Mouse (Mus musculus): ENCODE measurements at regions not wholly inside any gene's neighbourhood (a gene's known extent, or its start where the extent isn't known, plus 50 kb on each side); places are given as distances from the start of the nearest gene placed in this dataset.
"Not testable (repeated sequence)": the region's sequence is repeated elsewhere in the genome, so short reads cannot be mapped to it uniquely, and the experiment has no call there.

DNA sequence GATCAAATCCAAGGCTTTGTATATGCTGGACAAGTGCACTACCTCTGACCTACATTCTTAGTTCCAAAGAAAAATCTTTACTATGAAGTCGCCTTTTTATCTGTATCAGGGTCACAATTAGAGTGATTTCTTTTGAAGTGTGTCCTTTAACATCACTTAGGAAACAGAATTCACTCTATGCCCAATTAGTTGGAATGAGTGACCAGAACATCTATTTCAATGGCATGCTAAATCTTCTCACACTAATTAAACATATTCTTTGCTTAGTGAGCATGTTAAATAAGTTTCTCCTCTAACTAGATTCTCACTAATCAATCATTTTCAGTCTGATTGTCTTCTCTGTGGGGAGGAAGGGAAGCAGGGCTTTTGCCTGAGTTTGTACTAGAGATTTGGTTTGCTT, 84.9 kb downstream of the Arl6ip6 start:
- no peak for DNase-seq (ENCODE audit: low spot score in 2 of 2)

DNA sequence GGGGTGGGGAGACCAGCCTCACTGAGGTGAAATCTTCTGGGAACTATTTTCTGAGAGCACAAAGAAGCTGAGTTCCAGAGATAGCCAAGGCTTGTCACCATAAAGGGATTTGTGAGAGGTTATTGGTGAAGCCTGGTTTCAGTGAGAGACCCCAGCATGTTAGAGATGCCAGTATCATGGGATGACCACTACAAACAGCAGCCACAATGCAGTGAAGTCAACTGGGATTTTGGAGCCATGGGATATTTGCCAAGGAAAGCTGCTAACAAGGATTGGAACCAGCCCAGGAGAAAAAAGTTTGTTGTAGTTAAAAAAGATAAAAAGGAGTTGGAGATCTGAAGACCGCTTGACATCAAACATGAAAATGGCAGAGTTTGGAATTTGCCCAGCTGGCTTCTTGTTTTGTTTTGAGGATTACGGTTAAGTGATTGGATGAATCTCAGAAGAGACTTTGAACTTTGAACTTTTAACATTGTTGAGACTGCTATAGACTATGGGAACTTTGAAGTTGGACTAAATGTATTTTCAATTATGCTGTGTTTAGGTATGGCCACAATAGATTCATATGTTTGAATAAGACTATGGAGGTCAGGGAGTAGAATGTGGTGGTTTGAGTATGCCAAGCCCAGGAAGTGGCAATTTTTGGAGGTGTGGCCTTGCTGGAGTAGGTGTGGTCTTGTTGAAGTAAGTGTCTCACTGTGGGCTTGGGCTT, 110.3 kb downstream of the Arl6ip6 start:
- no peak for DNase-seq (ENCODE audit: low spot score in 2 of 2)

GRCm38 (mm10) chr2:53330680-53331079, 139.2 kb downstream of the Arl6ip6 start:
- peak; percentile 37 to 60 for DNase-seq (ENCODE audit: low spot score in 2 of 2)

DNA sequence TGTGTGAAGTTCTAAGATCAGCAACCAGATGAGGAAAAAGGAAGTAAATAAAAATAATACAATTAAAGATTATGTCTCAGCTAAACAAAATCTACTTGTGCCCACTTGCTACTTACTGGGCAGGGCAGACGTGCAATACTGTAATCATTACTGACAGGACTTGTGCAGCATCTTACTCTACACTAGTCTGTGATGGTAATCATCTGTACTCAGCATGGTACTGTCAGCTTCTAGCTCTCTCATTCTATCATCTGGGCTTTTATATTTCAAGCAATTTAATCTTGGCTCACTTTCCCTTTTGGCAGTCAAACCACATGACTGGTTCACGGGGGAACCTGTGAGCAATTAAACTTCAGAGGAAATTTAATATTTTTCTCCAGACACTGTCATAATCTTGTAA, 167.5 kb downstream of the Arl6ip6 start:
- DNase-seq (ENCODE audit: low spot score in 2 of 2), result no peak

- peak in 1 of 2 experiments; percentile 18 for DNase-seq (ENCODE audit: low spot score in 2 of 2)
Observed at GRCm38 (mm10) chr2:53382348-53382747, 190.8 kb downstream of the Arl6ip6 start.

- DNase-seq (ENCODE audit: low spot score in 2 of 2), result no peak
Observed at GRCm38 (mm10) chr2:53384545-53385176, 193.1 kb downstream of the Arl6ip6 start.

GRCm38 (mm10) chr2:53388652-53389051, 197.1 kb downstream of the Arl6ip6 start:
- DNase-seq (ENCODE audit: low spot score in 2 of 2), result no peak

- DNase-seq (ENCODE audit: low spot score in 2 of 2), result no peak
Observed at GRCm38 (mm10) chr2:53414471-53414870, 222.9 kb downstream of the Arl6ip6 start.

GRCm38 (mm10) chr2:53437046-53437815, 245.7 kb downstream of the Arl6ip6 start:
- peak; percentile 7 to 32 for DNase-seq (ENCODE audit: low spot score in 2 of 2)

- not testable (repeated sequence) for DNase-seq (ENCODE audit: low spot score in 2 of 2)
Observed at GRCm38 (mm10) chr2:53440301-53440700, 248.8 kb downstream of the Arl6ip6 start.

GRCm38 (mm10) chr2:53460265-53460664, 268.7 kb downstream of the Arl6ip6 start:
- DNase-seq (ENCODE audit: low spot score in 2 of 2), result no peak

GRCm38 (mm10) chr2:53474455-53474854, 282.9 kb downstream of the Arl6ip6 start:
- DNase-seq (ENCODE audit: low spot score in 2 of 2), result no peak

- DNase-seq (ENCODE audit: low spot score in 2 of 2), result not testable (repeated sequence)
Observed at GRCm38 (mm10) chr2:53479051-53479450, 287.5 kb downstream of the Arl6ip6 start.

- DNase-seq (ENCODE audit: low spot score in 2 of 2), result no peak
Observed at GRCm38 (mm10) chr2:53488301-53488700, 296.8 kb downstream of the Arl6ip6 start.

- DNase-seq (ENCODE audit: low spot score in 2 of 2), result no peak
Observed at GRCm38 (mm10) chr2:53490805-53491585, 299.5 kb downstream of the Arl6ip6 start.

DNA sequence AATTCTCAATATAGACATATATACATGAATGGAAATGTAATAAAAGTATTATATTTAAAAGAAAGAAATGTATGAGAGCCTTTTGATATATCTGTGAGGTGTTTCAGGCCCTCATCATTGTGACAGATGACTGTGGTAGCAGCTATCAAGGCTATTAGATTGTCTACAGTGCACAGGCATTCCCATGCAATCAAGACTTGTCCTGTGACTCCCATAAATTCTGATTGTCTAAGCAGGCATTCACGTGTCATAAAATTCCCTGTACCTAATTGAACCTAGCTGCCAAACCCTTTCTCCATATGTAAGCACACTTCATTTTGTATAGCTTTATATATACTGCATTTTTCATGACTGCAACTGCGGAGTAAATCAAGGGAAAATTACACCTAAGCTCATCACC, 301.3 kb downstream of the Arl6ip6 start:
- DNase-seq (ENCODE audit: low spot score in 2 of 2), result no peak

DNA sequence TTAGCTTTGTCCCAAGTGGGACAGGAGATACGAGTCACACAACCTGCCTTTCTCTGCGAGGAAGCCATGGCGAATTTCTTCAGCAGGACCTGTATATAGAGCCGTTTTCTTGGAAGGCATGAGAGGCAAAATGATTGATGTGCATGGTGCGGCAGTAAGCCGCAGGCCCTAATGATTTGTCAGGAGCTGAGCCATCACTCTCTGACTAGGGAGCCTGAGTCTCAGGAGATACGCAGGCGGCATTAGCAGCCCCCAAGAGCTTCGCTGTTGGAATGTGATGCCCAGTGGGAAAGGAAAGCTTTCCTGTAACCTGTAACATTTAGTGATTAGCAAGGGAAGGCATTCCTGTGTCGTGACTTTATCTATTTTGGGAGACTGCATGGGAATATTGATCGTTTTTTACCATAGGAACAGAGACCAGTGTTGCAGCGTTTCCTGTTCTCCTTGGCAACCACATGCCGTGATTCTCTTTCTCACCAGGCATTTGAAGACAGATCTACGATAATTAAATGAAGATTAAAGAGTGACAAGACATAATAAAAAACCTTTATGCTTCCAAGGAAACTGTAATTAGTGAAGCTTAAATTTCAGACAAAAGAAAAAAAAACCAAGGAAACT, 310.2 kb downstream of the Arl6ip6 start:
- DNase-seq (ENCODE audit: low spot score in 2 of 2), result peak; percentile 7 to 12

GRCm38 (mm10) chr2:53502275-53502667, 310.7 kb downstream of the Arl6ip6 start:
- DNase-seq (ENCODE audit: low spot score in 2 of 2), result no peak

- no peak for DNase-seq (ENCODE audit: low spot score in 2 of 2)
Observed at GRCm38 (mm10) chr2:53542097-53542496, 350.6 kb downstream of the Arl6ip6 start.

DNA sequence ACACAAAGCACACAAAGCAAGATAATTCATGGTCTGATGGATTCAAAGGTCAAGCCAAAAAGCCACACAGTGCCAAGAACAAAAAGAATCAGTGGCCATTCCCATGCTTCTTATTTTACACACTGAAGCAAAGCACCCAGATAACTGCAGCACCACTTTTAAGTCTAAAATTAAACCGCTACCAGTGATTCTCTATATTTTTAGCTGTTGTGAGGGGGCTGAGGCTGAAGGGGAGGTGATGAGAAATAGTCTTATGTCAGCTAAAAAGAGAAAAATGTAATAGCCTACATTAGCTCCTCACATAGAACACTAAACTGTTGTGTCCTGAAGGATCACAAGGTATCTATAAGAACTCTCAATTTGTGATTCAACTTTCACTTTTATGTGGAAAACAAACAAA, 382.5 kb downstream of the Arl6ip6 start:
- DNase-seq (ENCODE audit: low spot score in 2 of 2), result no peak

GRCm38 (mm10) chr2:53605829-53606228, 414.3 kb downstream of the Arl6ip6 start:
- DNase-seq (ENCODE audit: low spot score in 2 of 2), result no peak

Data from right cerebral cortex, adult 2 months (tissue).